Mouse (Mus musculus) limb, embryonic 11.5 days (tissue): ENCODE data around the gene Slc45a2. TPM values are rescaled to one million over a fixed set of nuclear protein-coding genes. Genes with fewer than 3 reads are reported as not detected.

ENCODE experiments used
- ATAC-seq: fragments of 200-750 bp; cut with Nextera tagmentation; 2 replicates; pipeline ENCODE4 v1.8.0; 2017; ENCODE audit warnings: low read depth; ENCODE audit not compliant: insufficient number of reproducible peaks, low FRiP score, low TSS enrichment
- DNase-seq: peaks from one replicate; pipeline ENCODE4 v3.0.0-alpha.2; 2015; ENCODE audit warnings: low spot score
- H3K27ac ChIP-seq: fragments of 300-500 bp; sonication (generic); replicated peaks from 2 replicates; pipeline ENCODE4 v1.5.1; 2014; ENCODE audit warnings: low read depth, mild to moderate bottlenecking, low read length
- H3K27me3 ChIP-seq: fragments of 300-500 bp; sonication (generic); 2 replicates; pipeline ENCODE4 v1.6.1; 2014; ENCODE audit warnings: mild to moderate bottlenecking, low read length, mixed read lengths; ENCODE audit not compliant: control insufficient read depth, insufficient read depth
- H3K36me3 ChIP-seq: fragments of 300-500 bp; sonication (generic); 2 replicates; pipeline ENCODE4 v1.6.1; 2014; ENCODE audit warnings: mild to moderate bottlenecking, low read length, moderate library complexity, mixed read lengths; ENCODE audit not compliant: control insufficient read depth, insufficient read depth
- H3K4me1 ChIP-seq: fragments of 300-500 bp; sonication (generic); 2 replicates; pipeline ENCODE4 v1.6.1; 2014; ENCODE audit warnings: low read length, mixed read lengths; ENCODE audit not compliant: control insufficient read depth, insufficient read depth
- H3K4me2 ChIP-seq: fragments of 300-500 bp; sonication (generic); 2 replicates; pipeline ENCODE4 v1.6.1; 2014; ENCODE audit warnings: low read depth, mild to moderate bottlenecking, moderate library complexity; ENCODE audit not compliant: severe bottlenecking
- H3K4me3 ChIP-seq: fragments of 300-500 bp; sonication (generic); 2 replicates; pipeline ENCODE4 v1.5.1; 2014; ENCODE audit warnings: low read depth, low read length
- H3K9ac ChIP-seq: fragments of 300-500 bp; sonication (generic); 2 replicates; pipeline ENCODE4 v1.6.1; 2014; ENCODE audit warnings: mild to moderate bottlenecking, low read length
- H3K9me3 ChIP-seq: fragments of 300-500 bp; sonication (generic); 2 replicates; pipeline ENCODE4 v1.6.1; 2016; ENCODE audit warnings: low read length; ENCODE audit not compliant: control insufficient read depth
- WGBS: fragments of 180-500 bp; shearing (Covaris S2); extraction: QIAGEN DNeasy Blood & Tissue Kit; methylation state at CpG from one replicate; pipeline ENCODE4 v1.1.7; 2014; 5-methylcytosine and 5-hydroxymethylcytosine counted together
- polyA plus RNA-seq: library from polyadenylated mRNA; unstranded; fragments of >200 nt; fragmentation: Nextera tagmentation; extraction: Ambion mirVana; gene quantifications from 2 replicates; pipeline ENCODE4 v1.2.1, GENCODE M21; 2014

The Slc45a2 gene
- polyA plus RNA-seq, 1 experiment from 2014 or later: not detected

DNA sequence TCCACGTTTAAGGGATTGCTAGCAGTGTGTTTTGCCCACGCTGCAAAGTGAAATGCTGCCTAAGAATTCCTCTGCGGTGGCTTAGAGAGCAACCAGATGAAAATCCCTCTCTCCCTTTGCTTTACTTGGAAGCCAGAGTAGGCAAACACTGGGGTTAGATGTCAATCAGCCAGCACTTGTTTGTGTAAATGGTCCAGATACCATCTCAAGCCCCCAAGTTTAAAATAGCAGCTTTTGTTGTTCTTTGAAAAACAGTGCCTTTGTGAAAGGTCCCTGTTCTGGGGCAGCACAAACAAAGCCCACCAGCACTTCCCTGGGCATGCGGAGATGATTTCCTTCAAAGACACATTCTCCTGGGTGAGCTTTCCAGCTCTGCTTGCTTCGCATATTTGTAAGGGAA lies 65.8 kb downstream of the Slc45a2 start:
- Histone ChIP-seq H3K4me3 (no peak overlapping the region), H3K4me2 (peak overlapping the region; percentile 53; the same call in 1 of the 2 replicates), H3K9ac (no peak overlapping the region), H3K27ac (no peak overlapping the region), H3K27me3 (no peaks in the 10 kb centered on the region), H3K36me3 (no peaks in the 10 kb centered on the region), H3K9me3 (no peaks in the 10 kb centered on the region), H3K4me1 (peaks cover 13% of the 10 kb centered on the region)
- WGBS: 30% methylated on average over 5 of the region's 5 CpGs
- ATAC-seq (no peak), DNase-seq (no peak)

DNA sequence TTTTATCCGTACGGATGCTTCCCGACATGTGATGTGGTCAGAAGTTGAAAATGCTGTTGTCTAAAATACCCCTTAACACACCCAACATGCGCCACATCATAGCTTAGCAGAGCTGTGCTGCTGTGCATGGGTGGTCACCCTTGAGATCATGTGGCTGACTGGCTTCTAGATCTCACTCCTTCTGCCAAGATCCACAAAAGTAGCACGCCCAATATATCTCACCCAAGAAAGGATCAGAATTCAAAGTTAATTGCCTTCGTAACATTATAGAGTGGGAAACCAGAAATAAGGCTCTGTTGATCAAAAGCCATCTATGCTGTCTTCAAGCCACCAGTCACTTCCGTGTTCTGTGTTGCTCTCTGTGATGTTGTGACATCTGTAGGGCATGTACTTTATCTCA lies 67.4 kb downstream of the Slc45a2 start:
- Histone ChIP-seq H3K27ac (no peak overlapping the region), H3K27me3 (no peaks in the 10 kb centered on the region), H3K4me3 (no peak overlapping the region), H3K36me3 (no peaks in the 10 kb centered on the region), H3K4me2 (no peak overlapping the region), H3K9me3 (no peaks in the 10 kb centered on the region), H3K4me1 (peaks cover 13% of the 10 kb centered on the region), H3K9ac (no peak overlapping the region)
- ATAC-seq: no peak
- WGBS: 85% methylated on average over 7 of the region's 7 CpGs
- DNase-seq: no peak

DNA sequence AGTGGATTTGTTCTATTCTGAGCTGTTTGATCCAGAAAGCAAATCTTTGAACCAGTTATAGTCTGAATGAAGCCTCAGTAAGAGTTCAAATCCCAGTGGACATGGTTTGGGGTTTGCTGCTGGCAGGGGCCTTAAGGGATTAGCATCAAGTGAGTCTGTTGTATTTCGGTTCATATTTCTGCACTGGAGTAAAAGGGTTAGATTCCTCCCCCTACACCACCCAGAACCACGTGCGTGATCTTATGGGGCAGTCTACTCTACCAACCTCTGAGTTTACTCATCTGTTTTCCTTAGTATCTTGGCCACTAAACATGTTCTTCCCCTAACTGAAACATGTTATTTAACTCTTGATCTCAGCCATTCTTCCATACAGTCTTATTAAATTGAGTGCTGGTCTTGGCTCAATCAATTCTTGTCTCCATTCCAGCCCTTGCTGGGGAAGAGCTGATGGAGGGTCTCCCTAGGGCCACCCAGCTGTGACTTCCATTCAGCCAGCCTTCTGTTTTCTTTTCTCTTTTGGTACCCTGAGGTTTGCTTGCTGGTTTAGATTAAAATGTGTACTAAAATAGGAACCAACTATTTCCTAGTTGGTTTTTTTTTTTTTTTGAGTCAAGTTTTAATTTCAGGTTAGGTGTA lies 75.3 kb downstream of the Slc45a2 start:
- Histone ChIP-seq H3K9ac (no peak overlapping the region), H3K27me3 (no peaks in the 10 kb centered on the region), H3K4me1 (no peaks in the 10 kb centered on the region), H3K4me3 (no peak overlapping the region), H3K36me3 (no peaks in the 10 kb centered on the region), H3K27ac (no peak overlapping the region), H3K9me3 (no peaks in the 10 kb centered on the region), H3K4me2 (no peak overlapping the region)
- DNase-seq (no peak), ATAC-seq (no peak)
- WGBS: 84% methylated on average over 3 of the region's 3 CpGs

Other genes with a start within 250 kb of the Slc45a2 start
- gene C1qtnf3, start 48.4 kb upstream of the Slc45a2 start, polyA plus RNA-seq: 4.4 and 5.6 TPM in 2 replicates
- 16.8 and 18.1 TPM in 2 replicates for gene Amacr, start 19.0 kb upstream of the Slc45a2 start, polyA plus RNA-seq
- 0.28 and 0.53 TPM in 2 replicates for gene Rxfp3, start 37.3 kb downstream of the Slc45a2 start, polyA plus RNA-seq
- 1.7 and 1.8 TPM in 2 replicates for gene Adamts12, start 64.1 kb downstream of the Slc45a2 start, polyA plus RNA-seq